Mouse (Mus musculus) heart, postnatal 0 days (tissue): ENCODE results near the gene Rbm31y. TPM values are rescaled to one million over a fixed set of nuclear protein-coding genes. Genes with fewer than 3 reads are reported as not detected.
"Not testable (repeated sequence)": the region's sequence is repeated elsewhere in the genome, so short reads cannot be mapped to it uniquely, and the experiment has no call there.

Source experiments
- ATAC-seq: fragments of 200-750 bp; cut with Nextera tagmentation; 2 replicates; pipeline ENCODE4 v1.8.0; 2017; ENCODE audit warnings: low read depth, moderate number of reproducible peaks, moderate library complexity; ENCODE audit not compliant: insufficient read depth
- DNase-seq: peaks from one replicate; pipeline ENCODE4 v3.0.0-alpha.2; 2016; ENCODE audit warnings: low spot score
- H3K27ac ChIP-seq: fragments of 300-500 bp; sonication (generic); 2 replicates; pipeline ENCODE4 v1.5.1; 2014; ENCODE audit warnings: low read depth, mild to moderate bottlenecking
- H3K27me3 ChIP-seq: fragments of 300-500 bp; sonication (generic); 2 replicates; pipeline ENCODE4 v1.6.1; 2014; ENCODE audit warnings: low read length, mixed read lengths; ENCODE audit not compliant: control insufficient read depth, insufficient read depth
- H3K36me3 ChIP-seq: fragments of 300-500 bp; sonication (generic); replicated peaks from 2 replicates; pipeline ENCODE4 v1.6.1; 2014; ENCODE audit warnings: low read length, mixed read lengths; ENCODE audit not compliant: control insufficient read depth, insufficient read depth
- H3K4me1 ChIP-seq: fragments of 300-500 bp; sonication (generic); 2 replicates; pipeline ENCODE4 v1.6.1; 2014; ENCODE audit warnings: antibody characterized with exemption; ENCODE audit not compliant: control insufficient read depth, insufficient read depth
- H3K4me2 ChIP-seq: fragments of 300-500 bp; sonication (generic); 2 replicates; pipeline ENCODE4 v1.6.1; 2014; ENCODE audit warnings: low read depth, mild to moderate bottlenecking, low read length, moderate library complexity
- H3K4me3 ChIP-seq: fragments of 300-500 bp; sonication (generic); 2 replicates; pipeline ENCODE4 v1.5.1; 2014; ENCODE audit warnings: low read depth, low read length
- H3K9ac ChIP-seq: fragments of 300-500 bp; sonication (generic); replicated peaks from 2 replicates; pipeline ENCODE4 v1.6.1; 2014; ENCODE audit warnings: low read depth, low read length, mixed read lengths
- H3K9me3 ChIP-seq: fragments of 300-500 bp; sonication (generic); replicated peaks from 2 replicates; pipeline ENCODE4 v1.6.1; 2016; ENCODE audit warnings: low read length; ENCODE audit not compliant: control insufficient read depth
- WGBS: fragments of 180-500 bp; shearing (Covaris S2); extraction: QIAGEN DNeasy Blood & Tissue Kit; methylation state at CpG from one replicate; pipeline ENCODE4 v1.1.7; 2014; 5-methylcytosine and 5-hydroxymethylcytosine counted together
- polyA plus RNA-seq: library from polyadenylated mRNA; unstranded; fragments of >200 nt; fragmentation: Nextera tagmentation; extraction: Ambion mirVana; gene quantifications from 2 replicates; pipeline ENCODE4 v1.2.1, GENCODE M21; 2015
- total RNA-seq: library from RNA; depleted of rRNA; stranded (reverse); fragments of >200 nt; gene quantifications from 2 replicates; pipeline ENCODE4 v1.2.3, GENCODE M21; 2014; ENCODE audit warnings: low replicate concordance; rRNA removed

Gene Rbm31y
- total RNA-seq (not detected in 2 replicates), polyA plus RNA-seq (not detected in 2 replicates)

GRCm38 (mm10) chrY:17400461-17400860, at the start of gene Rbm31y:
Rbm31y (plus strand) TSS chrY:17400761.
- H3K4me1 ChIP-seq, H3K9ac ChIP-seq, ATAC-seq, H3K4me3 ChIP-seq, H3K36me3 ChIP-seq, H3K27ac ChIP-seq, DNase-seq, H3K9me3 ChIP-seq, H3K27me3 ChIP-seq, H3K4me2 ChIP-seq: not testable (repeated sequence)
- no CpG with 5 or more reads among the region's 11 CpGs for WGBS
